Mouse (Mus musculus): ENCODE results near the gene L3hypdh.
"Not testable (repeated sequence)": the region's sequence is repeated elsewhere in the genome, so short reads cannot be mapped to it uniquely, and the experiment has no call there.

Gene L3hypdh

DNA sequence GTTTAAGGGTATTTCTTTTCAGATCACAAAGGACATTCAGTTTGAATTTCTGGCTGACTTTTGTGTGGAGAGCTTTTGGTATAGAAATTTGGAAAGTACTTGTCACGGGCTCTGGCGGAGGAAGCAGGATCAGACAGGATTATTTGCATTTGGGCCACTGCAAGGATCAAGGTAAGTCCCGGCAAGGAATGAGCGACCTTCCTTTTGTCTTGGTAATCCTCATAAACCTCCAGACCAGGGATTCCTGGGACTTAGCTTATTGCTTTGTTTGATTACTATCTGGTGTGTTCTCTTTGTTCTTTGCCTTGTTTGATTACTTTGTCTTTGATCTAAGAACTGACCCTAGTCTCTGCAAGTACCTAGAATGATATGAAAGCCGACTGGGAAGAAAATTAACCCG is 31.4 kb downstream of the L3hypdh start:
- DNase-seq (ENCODE audit: low spot score in 2 of 2) = no peak

DNA sequence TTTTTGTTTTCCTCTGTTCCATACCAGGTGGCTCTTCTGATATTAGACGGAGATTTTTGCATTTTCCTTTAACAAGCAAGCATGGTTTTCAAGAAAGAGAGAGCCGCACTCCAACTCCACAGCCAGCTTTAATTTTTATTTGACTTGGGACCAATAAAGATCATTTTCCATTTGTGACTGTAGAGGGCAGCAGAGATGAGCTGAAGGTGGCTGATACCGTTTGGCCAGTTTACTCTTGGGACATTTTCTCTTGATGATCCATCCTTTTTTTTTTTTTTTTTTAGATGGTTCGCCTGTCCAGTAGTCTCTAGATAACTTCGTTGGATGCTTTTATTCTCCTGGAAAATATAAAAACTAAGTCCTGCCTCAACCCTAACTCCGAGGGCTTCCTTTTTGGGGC is 31.9 kb downstream of the L3hypdh start:
- DNase-seq (ENCODE audit: low spot score in 2 of 2) = no peak

DNA sequence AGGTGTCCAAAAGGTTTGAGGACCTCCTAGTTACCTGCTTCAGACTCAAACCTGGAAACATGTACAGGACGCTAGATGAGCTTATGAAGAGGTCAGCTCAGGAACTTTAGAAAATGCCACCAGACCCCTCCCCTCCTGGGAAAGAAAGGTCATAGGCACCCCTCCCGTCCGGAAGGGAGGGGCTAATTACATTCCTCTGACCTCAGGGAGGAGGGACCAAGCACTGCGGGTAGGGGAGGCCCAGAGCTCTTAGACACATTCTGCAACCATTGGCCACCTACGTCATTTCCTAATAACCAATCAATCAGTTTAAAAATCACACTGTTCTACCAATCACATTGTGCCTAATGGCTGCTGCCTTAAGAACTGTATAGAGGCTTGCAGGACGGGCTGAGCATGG is 32.7 kb downstream of the L3hypdh start:
- DNase-seq (ENCODE audit: low spot score in 2 of 2) = no peak

DNA sequence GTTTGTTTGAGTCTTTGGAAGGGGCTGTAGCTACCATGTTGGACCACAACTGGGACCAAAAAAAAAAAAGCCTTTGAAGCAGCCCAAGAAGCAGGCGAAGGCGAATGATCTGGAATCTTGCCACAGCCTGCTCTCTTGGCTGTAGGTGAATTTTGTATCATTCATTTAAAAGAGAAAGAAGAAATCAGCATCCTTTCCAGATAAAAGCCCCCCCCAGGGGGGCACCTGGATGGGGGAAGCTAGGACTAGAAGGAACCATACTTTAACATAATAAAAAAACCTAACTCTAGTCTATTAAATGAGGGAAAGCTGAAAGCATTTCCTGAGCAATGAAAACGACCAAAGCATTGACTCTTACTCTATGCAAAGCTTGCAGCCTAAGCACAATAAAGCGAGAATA is 34.4 kb downstream of the L3hypdh start:
- DNase-seq (ENCODE audit: low spot score in 2 of 2) = no peak

DNA sequence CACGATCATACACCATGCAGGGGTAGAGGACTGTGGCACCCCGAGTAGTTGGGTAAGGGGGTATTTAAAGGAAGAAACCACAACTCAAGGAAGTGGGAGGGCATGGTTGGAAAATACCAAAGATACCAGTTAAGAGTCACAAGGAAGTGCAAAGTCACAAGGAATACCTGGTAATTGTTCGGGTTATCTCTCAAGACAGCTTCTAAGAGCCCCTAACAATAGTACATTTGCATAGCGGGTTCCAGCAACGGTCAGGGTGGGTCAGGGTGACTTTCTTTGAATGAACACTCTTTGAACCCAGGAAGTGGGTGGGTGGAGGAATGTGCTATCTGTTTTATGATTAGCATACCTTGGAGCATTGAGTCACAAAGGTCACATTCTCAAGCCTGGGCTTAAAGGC is 35.1 kb downstream of the L3hypdh start:
- not testable (repeated sequence) for DNase-seq (ENCODE audit: low spot score in 2 of 2)

DNA sequence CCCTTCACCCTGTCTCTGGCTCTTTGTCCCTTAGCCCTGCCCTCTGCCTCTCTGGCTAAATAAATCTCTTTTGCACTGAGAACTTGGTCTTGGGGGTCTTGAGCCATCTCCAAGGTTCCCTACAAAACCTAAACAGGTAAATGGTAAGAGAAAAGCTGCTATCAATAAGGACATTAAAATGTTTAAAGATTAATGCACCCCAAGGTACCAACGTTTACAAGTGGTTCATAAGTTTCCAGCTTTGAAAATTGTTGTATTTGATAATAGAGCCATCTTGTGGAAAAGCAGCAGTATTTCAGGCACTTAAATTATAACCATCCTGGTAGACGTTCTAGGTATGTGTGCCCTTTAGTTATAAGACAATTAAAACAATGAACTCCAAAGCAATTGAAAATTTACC is 37.7 kb downstream of the L3hypdh start:
- DNase-seq (ENCODE audit: low spot score in 2 of 2) = no peak

DNA sequence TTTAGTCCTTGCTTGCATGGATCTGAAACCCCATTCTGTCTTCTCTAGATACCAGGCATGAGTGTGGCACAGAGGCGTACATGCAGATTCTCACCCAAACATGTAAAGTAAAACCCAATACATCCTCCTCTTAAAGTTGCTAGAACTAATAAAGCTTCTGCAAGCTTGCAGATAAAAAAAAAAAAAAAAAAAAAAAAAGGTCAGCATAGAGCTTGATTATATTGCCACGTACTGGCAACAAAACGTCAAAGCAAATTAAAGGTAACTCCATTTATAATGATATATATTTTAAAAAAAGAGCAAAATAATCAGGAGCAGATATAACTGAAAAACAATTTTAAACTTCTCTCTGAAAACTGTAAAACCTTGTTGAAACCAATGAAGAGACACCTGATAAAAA is 44.0 kb downstream of the L3hypdh start:
- DNase-seq (ENCODE audit: low spot score in 2 of 2) = no peak

DNA sequence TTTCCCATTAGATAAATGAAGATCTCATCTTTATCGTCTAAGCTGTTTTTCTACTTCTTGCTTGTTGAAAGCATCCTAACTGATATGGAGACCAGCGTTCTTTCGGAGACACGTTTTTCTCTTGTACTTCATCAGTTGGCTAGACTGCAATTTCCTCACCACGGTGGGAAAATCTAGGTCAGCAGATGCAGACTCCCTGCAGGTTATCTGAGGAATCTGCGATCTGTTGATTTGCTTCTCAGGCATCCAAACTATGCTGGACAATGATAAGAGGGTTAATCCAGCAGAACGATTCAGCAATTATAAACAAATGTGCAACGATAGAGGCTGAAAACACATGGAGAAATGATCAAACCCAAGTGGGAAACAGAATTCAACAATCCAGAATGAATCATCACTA is 45.7 kb downstream of the L3hypdh start:
- no peak for DNase-seq (ENCODE audit: low spot score in 2 of 2)

DNA sequence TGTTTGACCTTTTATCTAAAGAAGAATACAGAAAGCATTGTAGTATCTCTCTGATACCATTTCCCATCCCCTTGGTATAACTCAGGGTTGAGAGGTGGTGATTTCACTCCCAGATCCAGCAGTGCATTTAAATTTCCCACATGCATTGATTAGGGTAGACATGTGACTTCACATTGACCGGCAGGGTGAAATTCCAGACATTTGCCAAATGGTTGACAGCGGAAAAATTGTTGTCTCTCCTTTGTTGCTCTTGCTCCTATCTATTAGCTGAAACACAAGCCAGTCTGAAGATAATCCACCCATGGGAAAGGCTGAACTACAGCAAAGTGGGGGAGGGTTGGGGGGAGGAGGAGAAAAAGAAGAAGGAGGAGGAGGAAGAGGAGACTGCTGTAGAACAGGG is 46.4 kb downstream of the L3hypdh start:
- DNase-seq (ENCODE audit: low spot score in 2 of 2) = no peak

DNA sequence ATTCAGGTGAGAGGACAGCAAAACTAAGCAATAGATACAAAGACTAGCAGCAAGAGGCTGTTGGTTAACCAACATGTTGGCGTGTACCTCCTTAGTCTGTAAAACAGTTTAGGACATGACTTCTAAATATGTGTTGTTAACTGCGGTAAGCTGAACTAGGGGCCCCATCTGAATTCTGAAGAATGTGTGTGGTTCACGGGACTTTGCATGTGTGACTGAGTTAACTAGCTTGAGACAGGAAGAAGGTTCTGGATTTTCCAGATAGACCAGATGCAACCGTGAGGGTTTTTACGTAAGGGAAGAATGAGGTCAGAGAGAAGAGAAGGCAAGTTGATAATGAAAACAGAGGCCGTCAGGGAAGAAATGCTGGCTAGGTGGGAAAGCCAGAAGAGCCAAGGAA is 48.2 kb downstream of the L3hypdh start:
- no peak for DNase-seq (ENCODE audit: low spot score in 2 of 2)

DNA sequence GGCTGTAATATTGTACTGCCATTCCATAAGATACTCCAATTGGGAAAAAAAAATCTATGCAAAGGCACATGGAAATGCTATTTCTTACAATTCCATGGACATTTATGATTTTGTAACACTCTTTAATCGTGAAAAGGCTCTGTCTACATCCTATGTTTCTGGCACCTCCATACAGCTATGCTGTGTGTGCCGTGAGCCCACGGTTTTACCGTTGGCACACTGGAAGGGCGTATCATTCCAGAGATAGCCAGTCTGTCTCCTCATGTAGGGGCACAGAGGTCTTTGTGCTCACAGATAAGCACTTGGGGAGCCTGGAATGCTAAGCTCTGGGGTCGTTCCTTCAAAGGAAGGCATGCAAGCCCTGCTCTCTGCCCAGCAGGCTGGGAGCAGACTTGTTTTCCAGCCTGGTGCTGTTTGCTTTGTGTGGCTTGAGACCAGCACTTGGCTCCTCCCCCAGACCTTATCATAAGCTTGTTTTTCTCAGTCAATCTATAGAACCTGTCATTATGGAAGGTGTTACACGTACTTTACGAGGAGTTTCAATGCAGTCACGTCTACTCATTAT is 49.1 kb downstream of the L3hypdh start:
- DNase-seq (ENCODE audit: low spot score in 2 of 2) = no peak

DNA sequence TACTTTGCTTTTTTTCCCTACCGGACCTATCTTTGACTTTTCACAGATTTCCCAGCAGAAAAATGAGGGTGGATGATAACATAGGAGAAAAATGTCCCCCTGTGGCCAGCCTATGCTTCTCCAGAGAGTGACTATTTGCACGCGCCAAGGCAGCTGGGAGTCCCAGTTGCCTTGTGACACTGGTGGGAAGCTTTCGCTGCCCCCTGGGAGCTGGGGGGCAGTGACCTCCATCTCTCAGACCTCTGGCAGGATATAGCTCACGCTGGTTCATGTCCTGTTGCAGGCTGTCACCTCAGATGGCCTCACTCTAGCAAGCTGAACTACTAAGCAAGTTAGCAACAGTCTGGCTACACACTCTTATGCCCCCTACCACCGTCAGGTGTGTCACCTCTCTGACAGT is 53.4 kb downstream of the L3hypdh start:
- DNase-seq (ENCODE audit: low spot score in 2 of 2) = no peak

DNA sequence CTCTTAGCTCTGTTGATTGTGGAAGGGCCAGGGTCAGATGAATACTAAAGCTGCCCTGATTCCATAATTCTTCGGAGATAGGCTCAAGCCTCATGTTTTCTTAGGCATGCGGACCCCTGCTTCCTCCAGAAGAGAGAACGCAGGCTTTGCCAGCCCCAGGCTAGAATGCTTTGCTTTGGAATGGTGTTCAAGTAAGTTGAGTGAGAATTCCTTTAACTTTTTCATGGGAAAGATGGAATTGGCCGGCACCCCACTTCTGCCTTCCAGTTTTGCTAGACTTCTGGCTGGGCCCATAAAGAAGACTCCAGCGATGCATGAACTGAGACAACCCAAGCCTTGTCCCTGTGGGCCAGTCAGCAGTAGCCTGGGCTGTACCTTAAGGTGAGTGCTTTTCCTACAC is 54.1 kb downstream of the L3hypdh start:
- DNase-seq (ENCODE audit: low spot score in 2 of 2) = no peak

DNA sequence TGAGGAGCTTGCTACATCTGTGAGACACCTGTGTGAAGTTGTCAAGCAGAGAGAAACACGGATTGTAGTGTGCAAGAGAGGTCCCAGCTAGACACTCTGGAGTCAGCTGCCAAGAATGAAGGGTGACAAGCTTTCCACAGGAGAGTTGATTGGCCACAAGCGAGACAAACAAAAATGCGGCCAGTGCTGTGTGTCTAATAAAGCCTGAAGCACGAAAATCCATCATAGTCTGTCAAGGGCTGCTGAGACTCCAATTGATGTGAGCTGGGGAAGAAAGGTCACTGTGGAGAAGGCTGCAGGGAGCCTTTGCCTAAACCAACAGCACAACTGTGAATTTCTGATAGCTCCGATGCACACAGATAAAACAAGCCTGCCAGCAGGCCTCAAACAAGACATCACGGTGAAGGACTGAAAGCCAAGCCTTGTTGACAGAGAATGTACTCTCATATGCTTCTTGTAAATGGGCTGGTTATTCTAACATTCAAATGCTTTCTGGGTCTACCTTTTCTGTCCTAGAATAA is 59.9 kb downstream of the L3hypdh start:
- no peak for DNase-seq (ENCODE audit: low spot score in 2 of 2)

DNA sequence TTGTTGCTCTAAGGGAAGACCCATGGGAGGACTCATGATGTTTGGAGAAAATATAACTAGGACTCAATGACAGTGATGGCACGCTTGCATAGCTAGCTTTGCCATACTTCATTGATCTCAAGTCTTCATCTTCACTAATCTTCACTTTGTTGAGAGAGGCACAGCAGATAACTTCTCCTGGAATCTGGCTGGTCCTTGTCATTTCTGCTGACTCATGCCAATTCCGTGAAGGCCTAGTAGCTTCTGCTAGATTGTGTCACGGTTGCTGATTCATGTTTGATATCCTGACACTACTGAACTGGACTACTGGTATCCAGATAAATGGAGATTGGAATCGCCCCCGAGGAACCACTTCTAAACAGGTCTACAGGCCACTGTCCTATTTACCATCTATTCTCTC is 61.7 kb downstream of the L3hypdh start:
- no peak for DNase-seq (ENCODE audit: low spot score in 2 of 2)
